Mouse (Mus musculus): ENCODE measurements around the gene Pbld2. TPM values are rescaled to one million over a fixed set of nuclear protein-coding genes. Genes with fewer than 3 reads are reported as not detected.

The Pbld2 gene
- total RNA-seq, 4 experiments from 2014 or later: 8.9 to 13.2 (median 10.3) TPM

- no peak for DNase-seq (ENCODE audit: low spot score)
Observed at GRCm38 (mm10) chr10:63062696-63063095, 38.6 kb downstream of the Pbld2 start.

- no peak for DNase-seq (ENCODE audit: low spot score)
Observed at GRCm38 (mm10) chr10:63063365-63063764, 39.2 kb downstream of the Pbld2 start.

GRCm38 (mm10) chr10:63064516-63064915, 40.4 kb downstream of the Pbld2 start:
- DNase-seq (ENCODE audit: low spot score): no peak

- DNase-seq (ENCODE audit: low spot score): no peak
Observed at GRCm38 (mm10) chr10:63065561-63065960, 41.4 kb downstream of the Pbld2 start.

GRCm38 (mm10) chr10:63065988-63066387, 41.9 kb downstream of the Pbld2 start:
- peak; percentile 67 for DNase-seq (ENCODE audit: low spot score)

GRCm38 (mm10) chr10:63086304-63086703, 62.2 kb downstream of the Pbld2 start:
- no peak for DNase-seq (ENCODE audit: low spot score)

- no peak for DNase-seq (ENCODE audit: low spot score)
Observed at GRCm38 (mm10) chr10:63089103-63089757, 65.1 kb downstream of the Pbld2 start.

- no peak for DNase-seq (ENCODE audit: low spot score)
Observed at GRCm38 (mm10) chr10:63089758-63090571, 65.8 kb downstream of the Pbld2 start.

GRCm38 (mm10) chr10:63091915-63092314, 67.8 kb downstream of the Pbld2 start:
- no peak for DNase-seq (ENCODE audit: low spot score)

- no peak for DNase-seq (ENCODE audit: low spot score)
Observed at GRCm38 (mm10) chr10:63092616-63093550, 68.8 kb downstream of the Pbld2 start.

GRCm38 (mm10) chr10:63096757-63097156, 72.6 kb downstream of the Pbld2 start:
- no peak for DNase-seq (ENCODE audit: low spot score)

- DNase-seq (ENCODE audit: low spot score): no peak
Observed at GRCm38 (mm10) chr10:63098191-63098590, 74.1 kb downstream of the Pbld2 start.

GRCm38 (mm10) chr10:63099521-63099920, 75.4 kb downstream of the Pbld2 start, which contains the start of gene Atoh7:
Atoh7 (plus strand) TSS chr10:63099651.
- no peak for DNase-seq (ENCODE audit: low spot score)

- DNase-seq (ENCODE audit: low spot score): no peak
Observed at GRCm38 (mm10) chr10:63099941-63100562, 75.9 kb downstream of the Pbld2 start.

GRCm38 (mm10) chr10:63100657-63101056, 76.5 kb downstream of the Pbld2 start:
- no peak for DNase-seq (ENCODE audit: low spot score)

Other genes starting within 250 kb of the Pbld2 start
- 10 to 100 TPM; 43.1 to 52.2 (median 47.1) TPM for gene Ccar1, start 232.0 kb upstream of the Pbld2 start, total RNA-seq (2022)
- 1 to 10 TPM; 4.2 to 8.8 (median 6.8) TPM for gene Tet1, start 115.3 kb upstream of the Pbld2 start, total RNA-seq (2022)
- gene Slc25a16, start 103.7 kb upstream of the Pbld2 start, total RNA-seq (2022): 10 to 100 TPM; 23.4 to 29.5 (median 23.9) TPM
- gene Dna2, start 77.3 kb upstream of the Pbld2 start, total RNA-seq (2022): under 1 TPM; 0.38 to 0.66 (median 0.57) TPM
- gene Rufy2, start 44.1 kb upstream of the Pbld2 start, total RNA-seq (2022): 10 to 100 TPM in 2 of 4 experiments, 1 to 10 TPM in 2; 6.4 to 10.8 (median 9.6) TPM
- 10 to 100 TPM; 28.4 to 38.8 (median 30.2) TPM for gene Hnrnph3, start 98 bp upstream of the Pbld2 start, total RNA-seq (2022)
- 1 to 10 TPM; 1.0 to 2.8 (median 2.0) TPM for gene Pbld1, start 35.8 kb downstream of the Pbld2 start, total RNA-seq (2022)
- gene Atoh7, start 75.3 kb downstream of the Pbld2 start, total RNA-seq (2022): not detected
- 100 to 1,000 TPM in 3 of 4 experiments, 10 to 100 TPM in 1; 99.8 to 126 (median 104) TPM for gene Mypn, start 179.6 kb downstream of the Pbld2 start, total RNA-seq (2022)
- 10 to 100 TPM; 28.2 to 34.3 (median 31.5) TPM for gene Herc4, start 219.5 kb downstream of the Pbld2 start, total RNA-seq (2022)